Mouse (Mus musculus): ENCODE data around the gene Itgax.
"Not testable (repeated sequence)": the region's sequence is repeated elsewhere in the genome, so short reads cannot be mapped to it uniquely, and the experiment has no call there.

Gene Itgax

GRCm38 (mm10) chr7:128158688-128159354, 29.5 kb downstream of the Itgax start:
- DNase-seq (ENCODE audit: low spot score): not testable (repeated sequence)

GRCm38 (mm10) chr7:128164001-128164400, 34.7 kb downstream of the Itgax start:
- DNase-seq (ENCODE audit: low spot score): no peak

GRCm38 (mm10) chr7:128166391-128166790, 37.0 kb downstream of the Itgax start:
- no peak for DNase-seq (ENCODE audit: low spot score)

- DNase-seq (ENCODE audit: low spot score): no peak
These were observed 40.6 kb downstream of the Itgax start for GRCm38 (mm10) chr7:128169996-128170395.

GRCm38 (mm10) chr7:128178385-128178784, 49.0 kb downstream of the Itgax start:
- no peak for DNase-seq (ENCODE audit: low spot score)

- DNase-seq (ENCODE audit: low spot score): no peak
These were observed 50.8 kb downstream of the Itgax start for GRCm38 (mm10) chr7:128180126-128180525.

GRCm38 (mm10) chr7:128180546-128180945, 51.2 kb downstream of the Itgax start:
- DNase-seq (ENCODE audit: low spot score): no peak

GRCm38 (mm10) chr7:128181691-128182090, 52.3 kb downstream of the Itgax start:
- no peak for DNase-seq (ENCODE audit: low spot score)
